Mouse (Mus musculus) colon, adult 2 months (tissue): ENCODE data around the gene Canx. TPM values are rescaled to one million over a fixed set of nuclear protein-coding genes. Genes with fewer than 3 reads are reported as not detected.

Experiments used
- polyA plus RNA-seq: library from polyadenylated mRNA; depleted of rRNA; stranded (reverse); fragments of >200 nt; gene quantifications from 2 replicates; pipeline ENCODE4 v1.2.3, GENCODE M21; 2012; rRNA removed

Canx gene
- 25.0 and 32.8 TPM in 2 replicates for polyA plus RNA-seq

GRCm38 (mm10) chr11:50325496-50326301 lies at the start of gene Canx:
TSS of gene Canx (minus strand) at chr11:50325673.

GRCm38 (mm10) chr11:50354162-50354561 lies 28.7 kb upstream of the Canx start, which contains the start of gene Cby3:
TSS of gene Cby3 (plus strand) at chr11:50354462.

GRCm38 (mm10) chr11:50292190-50292855 lies 33.1 kb downstream of the Canx start, which contains the start of gene Maml1:
TSS of gene Maml1 (minus strand) at chr11:50292311.

Other genes with a start within 250 kb of the Canx start
- gene Tbc1d9b, start 194.3 kb downstream of the Canx start, polyA plus RNA-seq = 43.4 and 49.0 TPM in 2 replicates
- 2.4 and 4.4 TPM in 2 replicates for gene Mrnip, start 151.2 kb downstream of the Canx start, polyA plus RNA-seq
- 243 and 273 TPM in 2 replicates for gene Sqstm1, start 114.8 kb downstream of the Canx start, polyA plus RNA-seq
- gene Mgat4b, start 114.8 kb downstream of the Canx start, polyA plus RNA-seq = 380 and 383 TPM in 2 replicates
- 32.8 and 44.4 TPM in 2 replicates for gene Ltc4s, start 87.1 kb downstream of the Canx start, polyA plus RNA-seq
- 14.6 and 17.3 TPM in 2 replicates for gene Maml1, start 33.4 kb downstream of the Canx start, polyA plus RNA-seq
- not detected in 2 replicates for gene Cby3, start 28.8 kb upstream of the Canx start, polyA plus RNA-seq
- gene Hnrnph1, start 51.3 kb upstream of the Canx start, polyA plus RNA-seq = 21.4 and 25.9 TPM in 2 replicates
- 13.7 and 14.7 TPM in 2 replicates for gene Rufy1, start 105.5 kb upstream of the Canx start, polyA plus RNA-seq